Mouse (Mus musculus): ENCODE results near the gene Zfyve21.

GRCm38 (mm10) chr12:111794102-111794501 is 19.9 kb upstream of the Zfyve21 start:
- TF ChIP-seq POLR2A (IDR thresholded peaks at IDR 0.05; ENCODE audit: borderline replicate concordance, insufficient read depth, low read length) (no peak), CTCF (IDR thresholded peaks at IDR 0.05; ENCODE audit: borderline replicate concordance, insufficient read depth, low read depth, low read length) (no peak)

Data from cerebellum, adult 2 months (tissue).